Mouse (Mus musculus) monocyte, adult 2 months (primary cell): ENCODE results near the gene Zfp574.
A peak's percentile ranks its signal among the peaks of the same experiment; 100 is the strongest.
"Not testable (repeated sequence)": the region's sequence is repeated elsewhere in the genome, so short reads cannot be mapped to it uniquely, and the experiment has no call there.

Experiments
- DNase-seq, 2 experiments: peaks; one replicate each; pipeline ENCODE4 v3.0.0; 2022; ENCODE audit warnings: low spot score in 2 of 2, low read depth in 1 of 2

The Zfp574 gene

DNA sequence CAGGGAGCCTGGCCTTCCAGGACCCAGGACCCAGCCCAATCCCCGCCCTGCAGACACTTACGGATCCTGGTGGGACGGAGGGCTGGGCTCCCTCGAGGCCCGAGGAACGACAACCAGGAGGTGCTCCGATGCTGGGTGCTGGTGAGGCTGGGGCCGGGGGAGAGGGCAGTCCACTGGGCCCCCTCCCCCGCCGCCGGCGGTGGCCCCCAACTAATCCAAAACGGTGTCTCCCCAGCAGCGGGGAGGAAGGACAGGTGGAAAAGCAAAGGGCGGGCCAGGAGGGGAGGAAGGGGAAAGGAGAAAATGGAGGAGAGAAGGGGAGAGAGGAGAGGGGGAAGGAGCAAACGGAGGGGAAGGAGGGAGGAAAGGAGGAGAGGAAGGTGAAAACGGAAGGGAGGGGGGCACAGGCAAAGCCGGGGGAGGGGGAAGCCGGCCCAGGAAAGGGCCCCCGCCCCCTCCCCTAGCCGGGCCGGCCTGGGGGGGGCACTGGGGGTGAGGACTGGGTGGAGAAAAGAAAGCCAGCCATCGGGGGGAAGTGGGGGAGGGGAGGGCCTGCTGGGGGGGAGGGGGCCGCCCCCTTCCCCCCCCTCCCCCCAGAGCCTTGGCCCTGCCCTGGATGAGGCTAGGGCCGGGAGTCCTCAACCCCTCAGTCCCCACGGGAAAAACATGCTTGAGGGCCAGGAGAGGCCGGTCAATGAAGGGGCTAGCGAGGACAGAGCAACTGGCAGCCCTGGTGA lies at the start of gene Zfp574, which contains the start of gene Grik5:
Zfp574 (plus strand) TSS at position 589 of the 737 bp plus-strand sequence.
Grik5 (minus strand) TSS at position 368 of the 737 bp plus-strand sequence.
- DNase-seq = no peak

- no peak for DNase-seq
These were observed 46.4 kb upstream of the Zfp574 start for GRCm38 (mm10) chr7:25025855-25026439.

GRCm38 (mm10) chr7:25026452-25026851 lies 45.9 kb upstream of the Zfp574 start:
- DNase-seq = no peak

GRCm38 (mm10) chr7:25030032-25030753 lies 42.2 kb upstream of the Zfp574 start:
- peak in 1 of 2 experiments; percentile 46 for DNase-seq

- DNase-seq = no peak
These were observed 40.8 kb upstream of the Zfp574 start for GRCm38 (mm10) chr7:25031528-25031927.

- no peak for DNase-seq
These were observed 37.6 kb upstream of the Zfp574 start for GRCm38 (mm10) chr7:25034796-25035195.

GRCm38 (mm10) chr7:25035916-25036315 lies 36.5 kb upstream of the Zfp574 start:
- peak; percentile 18 to 64 for DNase-seq

- DNase-seq = no peak
These were observed 30.4 kb upstream of the Zfp574 start for GRCm38 (mm10) chr7:25041921-25042320.

DNA sequence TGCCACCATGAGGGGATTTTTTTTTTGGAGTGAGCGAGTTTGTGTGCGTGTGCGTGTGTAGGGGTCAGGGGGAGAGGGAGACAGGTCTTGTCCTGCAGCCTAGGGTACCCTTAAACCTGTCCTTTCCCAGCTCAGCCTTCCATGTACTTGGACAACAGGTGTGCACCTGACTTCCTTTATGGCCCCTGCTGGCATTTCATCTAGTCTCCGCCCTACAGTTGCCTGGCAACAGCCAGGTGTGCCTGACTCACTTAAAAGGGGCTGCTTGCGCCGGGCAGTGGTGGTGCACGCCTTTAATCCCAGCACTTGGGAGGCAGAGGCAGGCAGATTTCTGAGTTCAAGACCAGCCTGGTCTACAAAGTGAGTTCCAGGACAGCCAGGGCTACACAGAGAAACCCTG lies 27.8 kb upstream of the Zfp574 start:
- not testable (repeated sequence) for DNase-seq

DNA sequence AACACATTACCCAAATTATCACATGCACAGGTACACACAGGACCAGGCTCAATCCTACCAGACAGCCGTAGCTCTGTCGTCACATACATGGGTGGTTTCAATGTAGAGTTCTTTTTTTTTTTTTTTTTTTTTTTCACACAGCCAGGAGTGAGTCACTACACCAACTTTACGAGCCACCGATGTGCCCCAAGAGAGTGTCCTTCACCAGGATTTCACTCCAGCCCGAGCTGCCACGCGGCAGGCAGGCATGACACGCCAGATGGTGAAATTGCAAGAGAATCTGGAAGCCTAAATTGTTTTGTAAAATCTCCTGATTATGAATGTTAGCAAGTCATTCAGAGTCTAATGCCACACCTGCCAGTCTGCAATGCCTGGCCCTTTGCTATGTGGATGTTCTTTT lies 25.0 kb upstream of the Zfp574 start:
- DNase-seq = no peak

DNA sequence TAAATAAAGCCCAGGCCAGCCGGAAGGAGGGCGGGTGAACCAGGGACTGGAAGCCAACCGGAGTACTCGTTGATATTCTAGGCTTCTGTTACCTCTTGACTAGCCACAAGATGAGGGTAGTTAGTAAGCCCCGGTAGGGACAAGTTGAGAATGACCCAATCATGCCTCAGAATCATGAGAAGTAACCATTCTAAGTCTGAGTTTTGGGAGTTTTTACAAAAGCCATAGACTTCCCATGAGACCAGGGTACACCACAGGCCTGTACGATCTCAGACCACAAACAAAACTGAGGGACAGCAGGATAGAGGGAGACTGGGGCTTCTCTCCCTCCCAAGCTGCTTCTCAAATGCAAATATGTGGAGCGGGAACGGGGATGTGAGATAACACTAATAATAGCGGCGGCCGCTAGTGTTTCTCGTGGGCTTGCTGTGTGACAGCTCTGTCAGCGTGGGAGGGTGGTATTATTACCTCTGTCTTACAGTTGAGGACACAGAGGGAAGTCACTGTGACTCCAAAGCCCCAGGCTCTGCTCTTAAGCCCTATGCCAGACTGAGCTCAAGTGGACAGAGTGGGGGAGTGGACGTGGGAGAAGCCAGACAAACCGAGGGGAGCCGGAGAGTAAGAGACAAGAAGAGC lies 23.0 kb upstream of the Zfp574 start:
- no peak for DNase-seq

GRCm38 (mm10) chr7:25052587-25052986 lies 19.8 kb upstream of the Zfp574 start:
- no peak for DNase-seq

DNA sequence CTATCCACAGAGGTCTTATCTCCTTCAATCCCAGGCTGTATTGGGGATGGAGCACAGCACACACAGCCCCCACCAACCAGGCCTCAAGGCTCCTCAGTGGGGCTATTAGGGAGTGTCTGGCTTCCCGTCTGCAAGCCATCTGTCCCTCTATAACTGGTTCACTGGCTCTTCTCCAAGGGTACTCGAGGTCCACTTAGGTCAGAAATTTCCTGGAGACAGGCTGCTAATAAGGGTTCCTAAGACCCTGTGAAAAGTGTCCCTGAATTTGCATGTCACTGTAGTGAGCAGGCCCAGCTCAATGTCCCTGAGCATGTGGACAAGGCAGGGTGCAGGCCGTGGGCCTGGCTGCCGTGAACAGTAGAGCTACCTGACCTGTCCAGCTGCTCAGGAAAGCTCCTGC lies 15.4 kb upstream of the Zfp574 start:
- DNase-seq = no peak

- no peak for DNase-seq
These were observed 14.5 kb upstream of the Zfp574 start for GRCm38 (mm10) chr7:25057888-25058287.

DNA sequence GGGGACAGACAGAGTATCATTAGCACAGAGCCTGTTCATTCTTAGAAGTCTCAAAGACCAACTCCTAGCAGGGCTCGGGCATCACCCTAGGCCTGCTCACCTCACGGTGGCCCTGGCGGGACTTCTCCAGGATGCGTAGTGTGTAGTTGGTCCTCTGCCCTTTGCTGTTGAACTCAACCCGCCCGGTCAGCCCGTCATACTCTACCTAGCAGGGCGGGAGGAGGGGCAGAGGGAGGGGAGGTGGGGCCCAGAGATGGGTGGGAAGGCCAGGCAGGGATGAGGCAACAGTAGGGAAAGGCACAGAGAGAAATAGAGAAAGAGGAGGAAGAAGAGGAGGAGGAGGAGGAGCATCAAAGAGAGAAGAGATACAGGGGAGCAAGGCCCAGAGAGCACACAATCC lies 14.0 kb upstream of the Zfp574 start:
- DNase-seq = no peak

DNA sequence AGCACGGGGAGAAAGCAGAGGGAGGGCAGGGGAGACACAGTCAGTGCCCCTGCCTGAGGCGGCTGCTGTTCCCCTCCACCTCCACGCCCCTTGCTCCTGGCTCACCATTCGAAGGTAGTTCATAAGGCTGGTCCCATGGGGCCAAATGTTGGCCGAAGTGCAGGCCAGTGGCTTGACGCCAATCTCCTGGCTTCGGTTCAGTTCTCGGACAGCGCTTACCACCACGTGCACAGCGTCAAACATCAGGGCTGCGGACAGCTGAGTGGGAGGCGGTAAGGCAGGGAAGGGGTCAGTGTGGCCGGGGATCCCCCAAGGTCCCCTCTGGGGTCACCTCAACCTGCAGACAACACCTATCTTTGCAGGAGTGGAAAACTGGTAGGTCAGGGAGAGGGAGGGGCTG lies 13.5 kb upstream of the Zfp574 start:
- no peak for DNase-seq

DNA sequence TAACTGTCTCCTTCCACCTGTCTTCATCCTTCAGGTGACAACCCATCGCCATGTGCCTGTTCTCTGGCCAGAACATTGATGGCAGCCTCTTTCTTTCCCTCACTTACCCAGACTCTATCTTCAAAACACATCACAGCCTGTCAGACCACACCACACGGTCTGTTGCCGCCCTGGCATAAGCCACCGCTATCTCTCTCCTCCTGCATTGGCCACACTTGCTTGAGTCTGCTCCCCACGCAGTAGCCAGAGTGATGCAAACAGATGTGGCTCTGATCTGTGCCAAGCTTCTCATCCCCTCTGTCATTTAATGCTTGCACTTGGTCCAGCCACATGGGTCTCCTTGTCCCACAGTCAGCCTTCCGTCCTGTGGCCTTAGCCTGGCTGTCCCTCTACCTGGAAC lies 9.0 kb upstream of the Zfp574 start:
- DNase-seq = no peak

- DNase-seq = no peak
These were observed 8.5 kb upstream of the Zfp574 start for GRCm38 (mm10) chr7:25063900-25064299.

- DNase-seq = no peak
These were observed 5.0 kb upstream of the Zfp574 start for GRCm38 (mm10) chr7:25067338-25067737.

DNA sequence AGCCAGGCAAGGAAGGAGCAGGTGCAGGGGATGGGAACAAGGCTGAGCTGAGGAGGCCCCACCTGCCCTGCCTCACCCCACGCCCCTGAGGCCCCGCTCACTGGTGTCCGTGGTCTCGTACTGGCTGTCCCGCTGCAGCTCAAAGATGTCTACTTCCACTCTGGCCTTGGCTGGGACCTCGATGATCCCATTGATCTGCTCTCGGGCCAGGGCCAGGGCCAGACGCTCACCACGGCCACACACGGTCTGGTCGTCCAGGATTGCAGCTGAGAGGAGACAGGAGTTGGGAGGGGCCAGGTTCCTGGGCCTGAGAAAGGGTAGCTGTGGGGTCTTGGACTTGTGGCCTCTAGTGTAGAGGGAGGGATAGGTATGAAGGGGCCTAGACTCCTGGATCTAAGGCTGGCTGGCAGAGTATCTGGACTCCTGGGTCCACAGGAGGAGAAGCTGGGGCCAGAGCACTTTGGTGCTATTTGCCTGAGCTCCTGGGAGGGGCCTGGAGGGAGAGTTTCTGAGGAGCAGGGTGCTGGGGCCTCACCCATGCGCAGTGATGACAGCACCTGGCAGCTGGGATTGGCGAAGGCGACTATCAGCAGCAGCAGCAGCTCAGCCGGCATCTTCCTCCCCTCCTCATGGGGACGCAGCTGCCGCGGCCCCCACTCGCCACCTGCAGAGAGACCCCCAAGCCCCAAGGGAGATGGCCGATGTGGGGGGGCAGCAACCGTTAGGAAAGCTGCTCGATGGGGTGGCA lies 4.3 kb upstream of the Zfp574 start:
- DNase-seq = no peak

DNA sequence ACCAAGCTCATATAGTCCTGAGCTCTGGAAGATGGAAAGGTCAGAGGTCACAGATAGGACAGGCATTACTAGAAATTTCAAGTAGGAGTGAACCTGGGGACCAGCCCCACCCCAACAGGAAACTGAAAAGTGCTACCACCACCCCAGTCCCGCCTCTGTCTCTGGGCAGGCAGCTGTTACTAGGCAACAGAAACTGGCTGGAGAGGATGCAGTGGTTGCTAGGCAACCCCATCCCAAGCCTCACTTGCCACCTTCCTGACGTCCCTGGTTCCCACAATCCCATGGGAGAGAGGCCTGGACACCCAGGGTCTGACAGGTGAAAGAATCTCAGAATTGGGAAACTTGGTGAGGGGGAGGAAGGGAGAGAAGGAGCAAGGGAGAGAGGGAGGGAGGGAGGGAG lies 3.6 kb upstream of the Zfp574 start:
- DNase-seq = no peak
